Mouse (Mus musculus) 416B (cell line): Measurements from ENCODE around the gene Snap29.

ENCODE experiments used
- DNase-seq: peaks from one replicate; pipeline ENCODE4 v3.0.0; 2011; ENCODE audit warnings: low read depth

Gene Snap29

GRCm38 (mm10) chr16:17405736-17406443, at the start of gene Snap29, which contains the start of gene Pi4ka:
Gene Snap29 (plus strand): TSS chr16:17405986.
Gene Pi4ka (minus strand): TSS chr16:17406314.
- DNase-seq = peak; percentile 96

GRCm38 (mm10) chr16:17356031-17356430, 49.8 kb upstream of the Snap29 start:
- DNase-seq = no peak

GRCm38 (mm10) chr16:17358787-17359186, 47.0 kb upstream of the Snap29 start:
- no peak for DNase-seq

GRCm38 (mm10) chr16:17382306-17382705, 23.5 kb upstream of the Snap29 start:
- DNase-seq = no peak

- DNase-seq = no peak
Measured at GRCm38 (mm10) chr16:17383594-17384326, 22.0 kb upstream of the Snap29 start.

DNA sequence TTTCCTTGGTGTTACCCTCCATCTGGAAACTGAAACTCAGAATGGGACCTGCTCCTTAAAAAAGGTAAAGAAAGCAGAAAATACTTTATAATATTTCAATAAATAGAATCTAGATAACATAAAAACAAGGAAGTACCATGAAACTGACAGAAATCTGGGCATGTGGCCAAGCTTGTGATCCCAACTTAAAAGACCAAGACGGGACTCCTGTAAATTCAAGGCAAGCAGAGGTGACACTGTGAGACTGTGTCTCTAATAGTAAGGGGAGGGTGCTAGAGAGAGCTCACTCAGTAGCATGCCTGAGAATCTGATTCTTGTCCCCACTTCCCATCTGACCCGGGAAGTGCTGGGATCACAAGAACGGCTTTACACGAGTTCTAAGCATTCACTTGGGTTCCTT, 13.0 kb upstream of the Snap29 start:
- peak; percentile 30 for DNase-seq

DNA sequence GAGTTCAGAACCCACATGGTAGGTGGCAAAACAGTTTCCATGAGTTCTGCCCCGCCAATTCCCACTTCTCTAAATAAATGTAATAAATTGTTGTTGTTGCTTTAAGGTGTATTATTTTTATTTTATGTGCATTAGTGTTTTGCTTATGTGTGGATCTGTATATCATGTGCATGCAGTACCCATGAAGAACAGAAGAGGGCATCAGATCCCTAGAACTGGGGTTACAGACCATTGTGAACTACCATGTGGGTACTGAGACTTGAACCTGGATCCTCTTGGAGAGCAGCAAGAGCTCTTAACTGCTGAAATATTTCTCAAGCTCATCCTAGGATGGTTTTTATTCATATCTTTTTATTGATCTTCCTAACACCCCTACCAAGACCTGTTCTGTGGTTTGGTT, 2.9 kb upstream of the Snap29 start:
- peak; percentile 81 for DNase-seq

DNA sequence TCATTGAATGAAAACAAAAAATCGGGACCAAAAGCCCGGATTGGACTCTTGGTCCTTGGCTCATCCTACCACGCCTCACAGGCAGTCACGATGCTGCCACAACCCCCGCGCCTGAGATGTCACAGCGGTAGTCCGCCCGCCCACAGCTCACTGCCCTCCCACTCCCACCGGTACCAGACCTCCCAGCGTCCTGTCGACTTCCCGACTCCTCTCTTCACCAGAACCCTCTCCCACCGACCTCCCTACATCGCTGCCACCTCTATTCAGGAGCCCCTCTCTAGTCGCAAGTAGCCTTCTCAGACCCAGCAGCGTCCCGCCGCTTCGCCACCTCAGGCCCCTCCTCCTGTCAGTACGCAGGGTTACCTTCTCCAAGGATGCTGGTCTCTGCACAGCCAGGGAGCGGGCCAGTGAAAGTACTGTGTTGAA, 502 bp upstream of the Snap29 start:
- DNase-seq = peak; percentile 55

DNA sequence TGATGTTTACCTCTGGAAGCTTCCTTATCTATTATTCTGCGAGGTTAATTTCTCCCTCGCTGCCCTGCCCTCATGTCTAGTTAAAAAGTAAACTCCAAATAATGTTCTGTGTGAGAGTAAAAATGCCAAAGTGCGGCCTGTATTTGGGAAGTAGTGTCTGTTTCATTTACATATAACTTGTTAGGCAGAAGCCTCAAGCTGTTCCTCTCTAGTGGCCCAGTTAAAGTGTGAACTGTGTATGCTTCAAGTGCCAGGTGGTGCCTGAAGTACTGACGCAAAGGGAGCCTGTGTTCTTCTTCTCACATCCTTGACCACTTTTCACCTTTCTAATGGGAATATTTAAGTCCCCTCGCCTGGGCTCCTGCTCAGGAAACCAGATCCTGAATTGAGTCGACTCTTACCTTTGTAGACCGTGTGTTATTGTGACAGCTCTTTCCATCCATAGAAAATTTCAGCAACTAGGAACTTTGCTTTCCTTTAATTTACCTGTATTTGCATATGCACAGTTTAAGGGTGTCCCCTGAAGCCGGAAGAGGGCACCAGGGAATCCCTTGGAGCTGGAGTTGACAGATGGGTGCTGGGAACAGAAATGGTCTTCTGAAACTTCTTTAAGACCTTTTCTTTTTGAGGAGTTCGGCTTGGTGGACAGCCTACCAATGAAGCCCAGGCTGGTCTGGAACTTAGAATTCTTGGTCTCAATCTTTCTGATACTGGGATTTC, 886 bp downstream of the Snap29 start:
- peak; percentile 35 for DNase-seq

DNA sequence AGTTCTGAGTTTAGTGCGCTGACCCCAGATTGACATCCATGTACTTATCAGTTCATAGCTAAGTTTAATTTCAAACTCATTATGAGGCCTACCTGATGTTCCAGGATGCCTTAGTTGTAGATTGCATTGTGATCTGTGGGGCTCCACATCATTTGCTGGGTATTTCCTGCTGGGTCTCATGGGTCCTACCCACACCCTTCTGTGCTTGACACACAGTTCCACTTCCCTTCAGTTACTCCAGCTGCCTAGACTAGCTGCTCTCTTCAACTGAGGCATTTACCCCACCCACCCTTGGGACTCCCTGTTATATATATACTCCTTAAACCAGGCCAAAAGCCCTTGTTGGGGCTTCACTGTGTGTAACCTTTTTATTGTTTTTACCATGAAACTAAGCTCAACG, 3.3 kb downstream of the Snap29 start:
- DNase-seq = no peak

DNA sequence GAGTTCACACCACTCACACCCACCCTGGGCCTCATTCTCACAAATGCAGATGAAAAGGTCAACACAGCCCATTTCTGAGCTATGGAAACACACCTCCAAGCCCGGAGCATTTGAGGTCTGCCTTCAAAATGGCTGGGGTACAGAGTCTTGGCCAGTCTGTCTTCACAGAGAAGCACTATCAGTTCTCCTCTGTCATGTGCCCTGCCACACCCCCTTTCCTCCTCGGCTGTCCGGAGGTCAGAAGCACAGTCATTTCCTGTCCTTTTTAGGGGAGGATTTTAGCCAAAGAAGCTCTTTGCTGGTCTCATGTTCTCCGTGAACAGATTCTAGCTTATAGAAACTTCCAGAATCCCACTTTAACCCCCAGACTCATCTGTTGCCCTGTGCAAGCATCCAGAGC, 4.4 kb downstream of the Snap29 start:
- DNase-seq = peak; percentile 86

DNA sequence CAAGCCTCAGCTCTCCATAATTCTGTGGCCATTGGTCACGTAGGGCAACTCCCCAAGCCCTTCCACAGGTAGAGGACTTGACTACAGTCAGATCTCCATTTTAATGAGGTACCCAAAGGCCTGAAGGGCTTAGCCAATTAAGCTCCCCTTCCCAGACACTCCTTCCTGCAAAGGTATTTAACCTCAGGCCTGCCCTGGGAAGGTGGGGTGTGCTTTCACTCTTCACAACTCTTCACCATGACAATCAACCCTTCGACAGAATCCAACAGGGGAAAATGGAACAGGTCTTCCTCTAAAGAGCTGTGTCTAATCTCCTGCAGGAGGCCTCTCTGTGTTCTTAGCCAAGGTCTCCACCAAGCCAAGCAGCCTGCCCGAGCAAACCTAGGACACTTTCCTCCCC, 17.2 kb downstream of the Snap29 start:
- DNase-seq = no peak

- DNase-seq = peak; percentile 68
Measured at GRCm38 (mm10) chr16:17432576-17432975, 26.8 kb downstream of the Snap29 start.

DNA sequence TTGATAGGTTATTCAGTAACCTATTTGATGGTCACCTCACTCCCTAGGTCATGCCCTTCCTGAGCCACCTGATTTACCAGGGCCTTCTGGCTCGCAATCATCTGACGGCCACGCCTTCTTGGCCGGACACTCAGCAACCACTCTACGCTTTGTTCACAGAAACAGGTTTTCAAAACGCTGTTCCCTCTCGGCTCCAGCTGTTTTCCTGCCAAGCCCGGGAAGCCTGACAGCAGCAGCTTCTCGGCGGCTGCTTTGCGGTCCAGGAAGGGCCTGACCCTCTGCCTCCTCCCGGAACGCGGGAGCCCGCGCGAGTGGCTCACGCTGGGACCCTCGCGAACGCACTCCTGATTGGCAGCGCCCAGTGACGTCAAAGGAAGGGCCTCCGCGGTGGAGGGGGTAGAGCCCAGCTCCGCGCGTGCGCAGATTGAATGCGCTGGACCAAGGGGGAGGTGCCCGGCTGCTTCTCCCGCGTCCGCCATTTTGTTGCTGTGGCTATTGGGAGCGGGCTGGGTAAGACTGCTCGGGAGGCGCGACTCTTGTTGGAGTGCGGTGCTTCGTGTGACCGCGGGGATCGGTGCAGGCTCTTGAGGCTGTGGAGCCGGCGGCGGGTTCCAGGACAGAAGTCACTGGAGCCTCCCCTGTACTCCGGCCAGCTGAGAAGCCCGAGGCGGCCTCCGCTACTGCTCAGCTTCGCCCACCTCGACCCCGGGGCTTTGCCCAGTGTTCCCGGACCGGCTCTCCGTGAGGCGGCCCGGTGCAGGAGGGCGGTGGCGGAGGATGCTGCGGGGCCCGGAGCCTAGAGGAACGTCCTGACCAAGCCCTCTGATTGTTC, 46.0 kb downstream of the Snap29 start, which contains the start of gene Crkl:
Gene Crkl (plus strand): TSS at position 447 of the 832 bp plus-strand sequence.
- peak; percentile 97 for DNase-seq

DNA sequence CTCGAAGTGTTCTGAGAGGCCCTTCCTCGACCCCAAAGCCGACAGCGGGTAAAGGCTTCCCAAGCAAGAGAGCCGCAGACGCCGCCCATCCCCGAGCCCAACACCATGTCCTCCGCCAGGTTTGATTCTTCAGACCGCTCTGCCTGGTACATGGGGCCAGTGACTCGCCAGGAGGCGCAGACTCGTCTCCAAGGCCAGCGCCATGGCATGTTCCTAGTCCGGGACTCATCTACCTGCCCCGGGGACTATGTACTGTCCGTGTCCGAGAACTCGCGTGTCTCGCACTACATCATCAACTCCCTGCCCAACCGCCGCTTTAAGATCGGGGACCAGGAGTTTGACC, 46.6 kb downstream of the Snap29 start:
- no peak for DNase-seq

- no peak for DNase-seq
Measured at GRCm38 (mm10) chr16:17456901-17457300, 51.1 kb downstream of the Snap29 start.

- peak; percentile 71 for DNase-seq
Measured at GRCm38 (mm10) chr16:17460254-17460653, 54.5 kb downstream of the Snap29 start.

DNA sequence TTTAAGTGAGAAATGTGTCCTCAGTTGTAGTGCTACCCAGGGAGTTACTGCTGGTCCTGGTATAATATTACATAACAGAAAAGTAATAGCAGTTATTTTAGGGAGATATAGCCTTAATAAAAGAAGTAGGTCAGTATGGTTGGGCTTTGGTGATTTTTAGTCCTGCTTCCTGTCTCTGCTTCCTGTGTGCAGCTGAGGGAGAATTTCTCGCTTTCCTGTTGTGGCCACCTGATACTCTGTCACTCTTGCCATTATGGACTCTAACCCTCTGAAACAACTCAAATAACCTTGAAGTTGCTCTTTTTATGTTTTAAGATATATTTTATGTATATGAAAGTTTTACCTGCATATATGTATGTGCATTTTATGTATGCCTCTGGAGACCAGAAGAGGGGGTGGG, 55.8 kb downstream of the Snap29 start:
- peak; percentile 61 for DNase-seq

GRCm38 (mm10) chr16:17463184-17463583, 57.4 kb downstream of the Snap29 start:
- no peak for DNase-seq

- DNase-seq = no peak
Measured at GRCm38 (mm10) chr16:17466875-17467663, 61.3 kb downstream of the Snap29 start.

DNA sequence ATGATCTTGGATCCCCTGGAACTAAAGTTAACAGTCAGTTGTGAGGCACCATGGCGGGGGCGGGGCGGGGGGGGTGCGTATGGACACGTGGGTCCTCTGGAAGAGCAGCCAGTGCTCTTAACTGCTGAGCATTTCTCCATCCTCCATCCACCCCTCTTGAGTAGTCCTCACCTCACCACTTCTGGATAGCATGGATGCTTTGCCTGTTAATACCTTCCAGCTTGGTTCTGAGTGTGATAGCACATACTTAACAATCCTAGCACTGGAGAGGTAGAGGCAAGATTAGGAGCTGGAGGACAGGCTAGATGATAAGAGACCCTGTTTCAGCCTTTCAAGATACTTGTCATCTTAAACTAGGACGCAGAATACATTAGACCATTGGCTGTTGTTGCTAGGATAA, 66.7 kb downstream of the Snap29 start:
- no peak for DNase-seq
